In genomic region chr4:115090592-115090991, GRCm38 (mm10) we compare ENCODE assay signal across 17 mouse cellular contexts. TPM values are rescaled to one million over a fixed set of nuclear protein-coding genes. Genes with fewer than 3 reads are reported as not detected.
DNase-seq lines count a peak whose midpoint lies in the region; ATAC-seq and TF ChIP-seq lines count a peak whose summit lies in the region.
"Had no signal": no experiment of that assay in that cellular context is flagged by ENCODE, and none has a peak within 500 bp of the region (broad histone marks: within the 10 kb centered on the region; RNA-seq: fewer than 3 reads in every experiment).

No protein-coding gene starts in this region.

- H3K36me3 ChIP-seq in heart, embryonic 13.5 days: no peaks in the 10 kb centered on the region
- no peaks in the 10 kb centered on the region for H3K36me3 ChIP-seq in kidney, embryonic 16.5 days (ENCODE audit: insufficient read depth, low read length)
- no peaks in the 10 kb centered on the region for H3K36me3 ChIP-seq in liver, postnatal 0 days (replicated peaks; ENCODE audit: insufficient read depth, low read length)
- H3K36me3 ChIP-seq: hindbrain, embryonic 12.5 days; limb, embryonic 13.5 days; midbrain, embryonic 15.5 days had no signal

- no peak for TF ChIP-seq CTCF in liver, postnatal 0 days (IDR thresholded peaks at IDR 0.05; ENCODE audit: low read depth)

- DNase-seq in heart, postnatal 4 days: no peak
- no peak for DNase-seq in liver, postnatal 0 days
- DNase-seq in thymus, postnatal 36 days: no peak
- DNase-seq in right cerebral cortex, postnatal 36 days (ENCODE audit: low spot score in 2 of 2): no peak
- no peak for DNase-seq in thymus, postnatal 0 days (ENCODE audit: low spot score)
- DNase-seq: adrenal gland, postnatal 14 days; cerebellum, postnatal 10 days; gastrocnemius, postnatal 36 days had no signal

- H3K27ac ChIP-seq in heart, embryonic 13.5 days (replicated peaks): 0 out of 2 replicates have a peak overlapping the region, but pooled peaks have one; percentile 48
- peak overlapping the region; percentile 85 for H3K27ac ChIP-seq in kidney, embryonic 16.5 days (ENCODE audit: low read length)
- H3K27ac ChIP-seq in liver, postnatal 0 days (ENCODE audit: low read depth): no peak overlapping the region
- H3K27ac ChIP-seq: hindbrain, embryonic 12.5 days; limb, embryonic 13.5 days; midbrain, embryonic 15.5 days had no signal

- peak overlapping the region; percentile 40 for H3K4me3 ChIP-seq in heart, embryonic 13.5 days
- H3K4me3 ChIP-seq in kidney, embryonic 16.5 days (ENCODE audit: low read length): peak overlapping the region; percentile 37
- peak overlapping the region; percentile 4; the same call in 1 of the 2 replicates for H3K4me3 ChIP-seq in liver, postnatal 0 days (ENCODE audit: low read depth, low read length)
- H3K4me3 ChIP-seq: hindbrain, embryonic 12.5 days; limb, embryonic 13.5 days; midbrain, embryonic 15.5 days had no signal

- H3K27me3 ChIP-seq in heart, embryonic 13.5 days (replicated peaks): peaks cover 84% of the 10 kb centered on the region
- peaks cover 9% of the 10 kb centered on the region for H3K27me3 ChIP-seq in kidney, embryonic 16.5 days (ENCODE audit: insufficient read depth, low read length)
- no peaks in the 10 kb centered on the region for H3K27me3 ChIP-seq in liver, postnatal 0 days (ENCODE audit: insufficient read depth, low read length)
- H3K27me3 ChIP-seq: Patski had no signal

- no peak overlapping the region for H3K9ac ChIP-seq in heart, embryonic 13.5 days
- H3K9ac ChIP-seq in kidney, embryonic 16.5 days (replicated peaks; ENCODE audit: low read length): 0 out of 2 replicates have a peak overlapping the region, but pooled peaks have one; percentile 23
- no peak overlapping the region for H3K9ac ChIP-seq in liver, postnatal 0 days (replicated peaks)
- H3K9ac ChIP-seq: hindbrain, embryonic 12.5 days; limb, embryonic 13.5 days; midbrain, embryonic 15.5 days had no signal

- 61% methylated on average over 2 of the region's 2 CpGs for WGBS in heart, embryonic 13.5 days
- 63% methylated on average over 2 of the region's 2 CpGs for WGBS in kidney, embryonic 16.5 days
- 76% methylated on average over 2 of the region's 2 CpGs for WGBS in liver, postnatal 0 days (ENCODE audit: insufficient replicate concordance)

- H3K4me2 ChIP-seq in heart, embryonic 13.5 days: peak overlapping the region; percentile 57
- peak overlapping the region; percentile 41 for H3K4me2 ChIP-seq in kidney, embryonic 16.5 days (replicated peaks; ENCODE audit: low read depth, low read length)
- peak overlapping the region; percentile 69 for H3K4me2 ChIP-seq in liver, postnatal 0 days (ENCODE audit: low read depth, low read length)
- H3K4me2 ChIP-seq: hindbrain, embryonic 12.5 days; limb, embryonic 13.5 days; midbrain, embryonic 15.5 days had no signal

- TF ChIP-seq EP300 in liver, postnatal 0 days (IDR thresholded peaks at IDR 0.05; ENCODE audit: low read depth): no peak

- no peaks in the 10 kb centered on the region for H3K9me3 ChIP-seq in heart, embryonic 13.5 days
- H3K9me3 ChIP-seq in kidney, embryonic 16.5 days (ENCODE audit: low read length): no peaks in the 10 kb centered on the region
- no peaks in the 10 kb centered on the region for H3K9me3 ChIP-seq in liver, postnatal 0 days (ENCODE audit: low read length)
- H3K9me3 ChIP-seq: hindbrain, embryonic 12.5 days; limb, embryonic 13.5 days; midbrain, embryonic 15.5 days had no signal

- ATAC-seq in heart, embryonic 13.5 days (ENCODE audit: extremely low read depth, insufficient number of reproducible peaks, low FRiP score, low TSS enrichment): peak; percentile 37
- ATAC-seq in erythroid progenitor cell, adult 5-6 weeks (replicated peaks; ENCODE audit: low FRiP score, poor library complexity, severe bottlenecking): 0 out of 2 replicates have a peak, but pooled peaks have one; percentile 21
- peak; percentile 16; the same call in 1 of the 2 replicates for ATAC-seq in kidney, embryonic 16.5 days (ENCODE audit: low FRiP score, low TSS enrichment)
- ATAC-seq in liver, postnatal 0 days: no peak
- ATAC-seq: CD4-positive, CD25-positive, alpha-beta regulatory T cell, adult 4 months; midbrain, embryonic 15.5 days; Patski had no signal

- H3K4me1 ChIP-seq in heart, embryonic 13.5 days: peaks cover 9% of the 10 kb centered on the region
- H3K4me1 ChIP-seq in kidney, embryonic 16.5 days (ENCODE audit: insufficient read depth, low read length): peaks cover 19% of the 10 kb centered on the region; the same call in 1 of the 2 replicates
- peaks cover 40% of the 10 kb centered on the region for H3K4me1 ChIP-seq in liver, postnatal 0 days (ENCODE audit: insufficient read depth)

RNA-seq across cellular contexts. Expression of gene Pdzk1ip1, which starts 2.1 kb away (rescaled TPM):
- 23.4 and 42.7 TPM in 2 replicates for polyA plus RNA-seq in heart, embryonic 13.5 days (2015; fragmentation: Nextera tagmentation; extraction: Ambion mirVana)
- total RNA-seq in heart, postnatal 4 days (2021): under 1 TPM; 0.72 to 0.93 TPM
- total RNA-seq in erythroid progenitor cell, adult 5-6 weeks (2015; ENCODE audit: low replicate concordance): 733 and 856 TPM in 2 replicates
- total RNA-seq in erythroid progenitor cell, adult 5-6 weeks (2017; ENCODE audit: low replicate concordance): 400 and 437 TPM in 2 replicates
- polyA plus RNA-seq in kidney, embryonic 16.5 days (2015; fragmentation: Nextera tagmentation; extraction: Ambion mirVana): 292 and 326 TPM in 2 replicates
- polyA plus RNA-seq in liver, postnatal 0 days (2015; fragmentation: Nextera tagmentation; extraction: Ambion mirVana): 18.6 and 22.2 TPM in 2 replicates
- 2.8 and 3.5 TPM in 2 replicates for polyA plus RNA-seq in thymus, postnatal 0 days (2015; fragmentation: Nextera tagmentation; extraction: Ambion mirVana)
- total RNA-seq: gastrocnemius, postnatal 36 days had no signal

RNA-seq across cellular contexts. Expression of gene Tal1, which starts 34.4 kb away (rescaled TPM):
- 5.4 and 8.4 TPM in 2 replicates for polyA plus RNA-seq in heart, embryonic 13.5 days (2015; fragmentation: Nextera tagmentation; extraction: Ambion mirVana)
- total RNA-seq in heart, postnatal 4 days (2021): 1 to 10 TPM; 5.5 to 7.0 TPM
- 227 and 255 TPM in 2 replicates for total RNA-seq in erythroid progenitor cell, adult 5-6 weeks (2015; ENCODE audit: low replicate concordance)
- 186 and 231 TPM in 2 replicates for total RNA-seq in erythroid progenitor cell, adult 5-6 weeks (2017; ENCODE audit: low replicate concordance)
- 1.2 and 1.3 TPM in 2 replicates for polyA plus RNA-seq in kidney, embryonic 16.5 days (2015; fragmentation: Nextera tagmentation; extraction: Ambion mirVana)
- 8.3 and 8.9 TPM in 2 replicates for polyA plus RNA-seq in liver, postnatal 0 days (2015; fragmentation: Nextera tagmentation; extraction: Ambion mirVana)
- 0.08 and 0.13 TPM in 2 replicates for polyA plus RNA-seq in thymus, postnatal 0 days (2015; fragmentation: Nextera tagmentation; extraction: Ambion mirVana)
- polyA plus RNA-seq: CD4-positive, CD25-positive, alpha-beta regulatory T cell, adult 4 months had no signal

RNA-seq across cellular contexts. Expression of gene Cyp4x1, which starts 43.5 kb away (rescaled TPM):
- polyA plus RNA-seq in heart, embryonic 13.5 days (2015; fragmentation: Nextera tagmentation; extraction: Ambion mirVana): 0.04 and 0.08 TPM in 2 replicates
- total RNA-seq in heart, postnatal 4 days (2021): not detected
- not detected in 2 replicates for total RNA-seq in erythroid progenitor cell, adult 5-6 weeks (2015; ENCODE audit: low replicate concordance)
- not detected in 2 replicates for total RNA-seq in erythroid progenitor cell, adult 5-6 weeks (2017; ENCODE audit: low replicate concordance)
- polyA plus RNA-seq in kidney, embryonic 16.5 days (2015; fragmentation: Nextera tagmentation; extraction: Ambion mirVana): 0.41 and 1.0 TPM in 2 replicates
- polyA plus RNA-seq in liver, postnatal 0 days (2015; fragmentation: Nextera tagmentation; extraction: Ambion mirVana): 0.04 and 0.06 TPM in 2 replicates
- polyA plus RNA-seq in thymus, postnatal 0 days (2015; fragmentation: Nextera tagmentation; extraction: Ambion mirVana): not detected in 2 replicates
- total RNA-seq: adrenal gland, postnatal 14 days; gastrocnemius, postnatal 36 days; neutrophil, adult 5-6 weeks had no signal
- polyA plus RNA-seq: limb, embryonic 13.5 days; Patski had no signal
